Mouse (Mus musculus) A20 (cell line): ENCODE data around the gene Nusap1.
"Not testable (repeated sequence)": the region's sequence is repeated elsewhere in the genome, so short reads cannot be mapped to it uniquely, and the experiment has no call there.

Experiments
- DNase-seq: peaks from one replicate; pipeline ENCODE4 v3.0.0-alpha.2; 2011; ENCODE audit warnings: low read depth, low spot score

Gene Nusap1

DNA sequence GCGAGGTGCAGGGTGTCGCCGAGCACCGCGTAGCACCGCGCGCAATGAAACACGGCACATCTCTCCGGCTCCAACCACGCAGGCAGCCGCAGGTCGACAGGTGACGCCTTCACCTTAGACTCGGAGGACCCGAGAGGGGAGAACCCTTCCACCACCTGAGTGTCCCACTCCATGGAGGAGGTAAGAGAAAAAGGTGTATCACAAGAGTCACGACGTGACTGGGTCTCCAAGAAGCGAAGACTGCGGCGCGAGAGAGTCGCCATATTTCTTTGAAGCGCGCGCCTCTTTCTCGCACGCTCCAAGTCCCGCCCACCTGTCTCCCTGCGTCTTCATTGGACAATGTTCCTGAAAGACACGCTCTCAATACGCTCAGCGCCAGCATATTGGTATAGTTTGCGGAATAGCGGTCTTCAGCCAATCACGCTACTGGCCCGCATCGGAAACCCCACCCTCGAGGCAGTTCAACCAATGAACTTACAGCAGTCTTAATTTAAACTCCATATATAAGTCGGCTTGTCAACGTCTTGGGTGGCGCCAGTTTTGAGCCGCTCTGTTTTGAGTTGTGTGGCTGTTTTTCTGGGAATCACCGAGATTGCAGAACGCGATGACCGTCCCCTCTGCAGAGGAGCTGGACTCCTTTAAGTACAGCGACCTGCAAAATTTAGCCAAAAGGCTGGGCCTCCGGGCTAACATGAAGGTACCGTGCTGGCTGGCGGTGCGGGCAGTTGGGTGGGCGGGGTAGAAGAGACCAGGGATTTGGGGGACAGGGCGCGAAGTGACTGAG is at the start of gene Nusap1, which contains the start of gene Oip5:
Gene Nusap1, plus strand, starts transcription at position 100 of the 784 bp plus-strand sequence.
Gene Oip5, minus strand, starts transcription at position 271 of the 784 bp plus-strand sequence.
- peak; percentile 97 for DNase-seq

DNA sequence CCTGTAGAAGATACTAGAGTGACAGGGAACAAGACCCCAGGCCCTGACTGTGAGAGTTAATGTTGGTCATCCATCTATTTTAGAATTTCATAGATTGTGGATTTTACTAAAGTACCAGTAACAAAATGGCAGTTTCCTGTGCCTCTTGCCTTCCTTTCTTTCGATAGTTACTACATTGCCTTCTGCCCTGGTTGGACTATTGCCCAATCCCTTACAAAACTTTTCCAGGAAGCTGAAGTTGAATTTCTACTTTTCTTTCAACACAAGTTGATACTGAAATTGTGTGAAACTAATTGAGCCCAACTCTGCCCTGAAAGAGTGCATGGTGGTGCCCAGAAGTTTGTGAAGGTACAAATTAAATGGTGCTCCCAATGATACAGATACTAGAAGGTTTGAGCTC is 45.6 kb upstream of the Nusap1 start:
- no peak for DNase-seq

DNA sequence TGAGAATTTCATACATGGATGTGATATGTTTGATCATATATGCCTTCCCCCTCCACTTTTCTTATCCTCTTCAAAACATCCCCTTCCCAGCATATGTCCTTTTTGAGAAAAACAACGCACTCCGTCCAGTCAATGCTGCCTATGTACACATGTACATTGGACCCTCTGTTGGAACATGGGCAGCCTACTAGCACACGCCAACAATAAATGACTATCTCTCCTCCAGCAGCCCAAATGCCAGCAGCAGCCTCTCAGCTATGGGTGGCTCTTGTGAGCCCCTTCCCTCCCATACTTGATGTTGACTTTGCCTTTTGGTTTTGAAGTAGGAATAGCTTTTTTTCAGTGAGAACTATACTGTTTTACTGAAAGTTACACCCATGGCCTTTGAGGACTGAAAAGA is 36.5 kb upstream of the Nusap1 start:
- no peak for DNase-seq

DNA sequence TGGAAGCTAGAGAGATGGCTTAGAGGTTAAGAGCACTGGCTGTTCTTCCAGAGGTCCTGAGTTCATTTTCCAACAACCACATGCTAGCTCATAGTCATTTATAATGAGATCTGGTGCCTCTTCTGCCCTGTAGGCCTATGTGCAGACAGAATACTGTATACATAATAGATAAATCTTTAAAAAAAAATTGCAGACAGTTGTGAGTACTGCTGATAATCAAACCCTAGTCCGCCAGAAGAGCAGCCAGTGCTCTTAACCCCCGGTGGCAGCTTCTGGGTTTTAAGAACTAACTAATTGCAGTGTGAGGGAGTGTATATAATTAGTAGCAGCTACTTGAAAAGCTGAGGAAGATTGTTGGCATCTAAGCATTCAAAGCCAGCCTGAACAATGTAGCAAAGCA is 34.7 kb upstream of the Nusap1 start:
- no peak for DNase-seq

DNA sequence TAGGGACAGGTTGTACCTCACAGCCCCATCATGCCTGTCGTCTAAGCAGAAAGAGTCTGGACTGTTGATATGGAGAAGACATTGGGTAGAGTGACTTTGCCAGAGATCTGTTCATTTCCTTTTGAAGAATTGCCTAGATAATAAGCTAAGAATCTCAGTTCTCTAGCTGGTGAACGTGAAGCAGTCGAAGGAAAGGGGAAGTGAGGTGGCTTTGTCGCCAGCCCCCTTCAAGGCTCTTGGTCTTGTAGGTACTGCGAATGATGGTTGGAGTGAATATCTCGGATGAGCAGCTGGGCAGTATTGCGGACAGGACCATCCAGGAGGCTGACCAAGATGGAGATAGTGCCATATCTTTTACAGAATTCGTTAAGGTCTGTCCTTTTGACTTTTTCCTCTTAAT is 33.8 kb upstream of the Nusap1 start:
- no peak for DNase-seq

DNA sequence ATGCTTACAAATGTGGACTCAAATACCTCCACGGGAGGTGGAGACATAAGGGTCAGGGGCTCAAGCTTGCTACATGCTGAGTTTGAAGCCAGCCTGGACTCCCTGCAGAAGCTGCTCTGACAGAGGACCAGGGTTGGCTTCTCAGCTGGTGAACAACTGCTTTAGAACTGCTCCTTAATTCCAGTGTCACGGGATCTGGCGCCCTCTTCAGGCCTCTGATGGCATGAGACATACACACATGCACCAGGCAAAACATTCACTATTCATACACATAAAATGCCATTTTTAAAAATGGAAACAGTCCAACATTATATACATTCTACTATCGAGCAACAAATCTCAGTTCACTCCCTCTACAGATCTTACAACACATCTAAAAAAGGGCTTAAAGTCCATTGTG is 30.7 kb upstream of the Nusap1 start:
- DNase-seq = peak; percentile 73

DNA sequence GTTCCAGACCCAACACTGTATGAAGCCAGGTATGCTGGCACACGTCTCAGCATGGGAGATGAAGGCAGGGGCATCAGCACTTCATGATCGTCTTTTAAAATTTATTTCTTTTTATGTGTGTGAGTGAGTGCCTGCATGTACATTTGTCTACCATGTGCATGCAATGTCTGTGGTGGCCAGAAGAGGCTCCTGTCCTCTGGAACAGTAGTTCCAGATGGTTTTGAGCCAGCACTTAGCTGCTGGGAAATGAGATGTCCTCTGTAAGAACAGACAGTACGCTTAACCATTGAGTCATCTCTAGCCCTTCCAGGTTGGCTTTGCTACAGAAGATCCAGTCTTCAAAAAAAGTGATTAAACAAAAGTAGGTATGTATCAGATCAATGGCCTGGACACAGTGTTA is 26.9 kb upstream of the Nusap1 start:
- DNase-seq = no peak

DNA sequence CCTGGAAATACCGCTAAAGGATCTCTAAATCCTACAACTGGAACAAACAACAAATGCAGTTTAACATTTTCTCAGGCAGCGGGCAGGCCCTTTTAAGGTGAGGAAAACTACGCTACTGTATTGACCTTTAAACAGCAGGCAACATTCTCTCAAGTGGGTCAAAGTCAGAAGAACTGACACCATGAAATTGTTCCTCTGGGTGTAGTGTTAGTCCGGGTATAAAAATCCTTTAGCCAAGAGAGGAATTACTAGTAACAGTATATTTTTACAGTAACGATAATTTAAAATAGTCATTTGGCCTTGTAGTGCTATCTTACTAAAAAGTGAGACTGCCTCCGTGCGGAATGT is 24.4 kb upstream of the Nusap1 start:
- DNase-seq = no peak

DNA sequence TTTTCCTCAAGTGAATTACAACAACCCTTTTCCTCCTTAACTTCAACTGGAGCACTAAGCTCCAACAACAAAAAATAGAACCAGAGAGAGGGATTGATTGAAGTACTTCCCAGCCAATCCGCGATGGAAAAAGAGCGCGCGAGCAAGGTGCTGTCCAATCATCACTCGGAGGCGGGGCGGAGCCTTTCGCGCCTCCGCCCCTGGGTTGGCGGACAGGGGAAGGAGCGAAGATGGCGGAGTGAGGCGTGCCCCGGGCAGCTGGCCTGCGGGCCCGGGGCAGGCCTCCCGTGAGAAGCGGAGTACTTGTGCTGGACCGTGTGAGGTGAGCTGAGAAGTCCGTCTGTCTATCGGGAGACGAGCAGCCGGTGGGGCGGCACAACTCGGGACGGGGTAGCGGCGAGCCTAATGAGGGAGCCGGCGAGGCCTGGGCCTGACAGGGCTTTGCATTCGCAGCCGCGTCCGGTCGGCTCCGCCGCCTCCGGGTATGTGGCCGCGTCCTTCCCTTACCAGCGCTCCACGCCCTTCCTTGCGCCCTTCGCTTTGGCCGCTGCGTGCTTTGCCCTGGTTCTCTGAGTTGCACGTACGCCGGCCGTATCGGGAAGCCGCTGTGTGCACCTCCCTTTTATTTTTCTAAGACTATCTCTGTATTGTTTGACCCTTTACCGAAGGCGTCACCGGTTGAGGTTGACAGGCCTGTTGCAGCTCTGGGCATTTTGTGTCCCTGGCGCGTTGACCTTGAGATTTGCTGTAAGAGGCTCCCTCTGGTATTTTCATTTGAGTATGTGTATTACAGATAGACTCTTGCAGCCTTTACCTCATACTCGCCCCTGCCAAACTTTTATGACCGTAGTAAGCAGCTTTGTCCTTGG is 23.8 kb upstream of the Nusap1 start:
- peak; percentile 97 for DNase-seq

DNA sequence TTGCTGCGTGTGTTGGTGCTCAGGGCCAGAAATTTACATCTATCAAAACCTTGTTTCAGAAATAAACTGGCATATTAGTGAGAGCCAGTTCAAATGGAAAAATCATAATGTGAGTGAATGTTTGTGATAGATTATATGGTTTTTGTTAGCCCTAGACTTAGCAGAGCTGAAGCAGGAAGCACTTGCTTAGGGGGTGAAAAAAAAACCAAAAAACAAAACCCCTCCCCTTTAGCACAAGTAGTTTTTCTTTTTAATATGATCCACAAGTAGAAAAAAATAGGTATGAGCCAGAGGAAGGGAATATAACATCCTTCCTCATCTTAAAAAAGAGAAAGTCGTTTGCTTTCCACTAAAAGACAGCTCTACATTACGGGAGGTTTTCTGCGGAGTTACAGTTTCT is 22.8 kb upstream of the Nusap1 start:
- no peak for DNase-seq

DNA sequence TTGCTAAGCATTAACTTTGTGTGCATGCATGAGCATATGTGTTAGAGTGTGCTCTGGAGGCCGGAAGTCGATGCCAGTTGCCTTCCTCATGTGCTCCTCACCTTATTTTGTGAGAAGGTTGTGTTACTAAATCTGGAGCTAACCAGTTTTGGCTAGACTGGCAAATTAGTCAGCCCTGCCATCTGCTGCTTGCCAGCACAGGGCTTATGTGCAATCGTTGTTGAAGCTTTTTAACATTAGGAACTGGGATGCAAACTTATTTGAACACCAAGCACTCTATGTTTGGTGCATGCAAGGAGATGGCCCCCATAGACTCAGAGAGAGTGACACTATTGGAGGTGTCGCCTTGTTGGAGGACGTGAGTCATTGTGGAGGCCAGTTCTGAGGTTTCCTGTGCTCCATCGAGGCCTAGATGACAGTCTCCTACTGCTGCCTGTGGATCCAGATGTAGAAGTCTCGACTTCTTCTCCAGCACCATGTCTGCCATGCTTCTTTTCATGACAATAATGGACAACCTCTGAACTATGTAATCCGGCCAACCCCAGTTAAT is 21.2 kb upstream of the Nusap1 start:
- DNase-seq = no peak

DNA sequence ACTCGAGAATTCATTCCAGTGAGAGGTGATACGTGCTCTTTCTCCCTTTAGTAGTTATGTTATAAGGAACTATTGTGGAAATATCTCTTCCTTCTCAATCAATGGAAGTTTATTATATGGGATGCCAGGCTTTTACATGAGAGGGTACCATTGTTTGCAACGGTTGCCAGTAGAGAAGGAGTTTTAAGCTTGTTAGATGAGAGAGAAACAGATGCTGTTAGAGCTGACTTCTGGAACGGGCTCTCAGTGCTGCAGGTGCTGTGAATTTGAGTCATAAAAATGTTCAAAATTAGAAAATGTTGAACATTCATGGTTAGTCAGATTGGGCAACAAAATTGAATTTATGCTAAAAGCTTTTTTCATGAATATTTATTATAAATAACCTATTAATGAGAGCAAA is 17.1 kb upstream of the Nusap1 start:
- DNase-seq = no peak

DNA sequence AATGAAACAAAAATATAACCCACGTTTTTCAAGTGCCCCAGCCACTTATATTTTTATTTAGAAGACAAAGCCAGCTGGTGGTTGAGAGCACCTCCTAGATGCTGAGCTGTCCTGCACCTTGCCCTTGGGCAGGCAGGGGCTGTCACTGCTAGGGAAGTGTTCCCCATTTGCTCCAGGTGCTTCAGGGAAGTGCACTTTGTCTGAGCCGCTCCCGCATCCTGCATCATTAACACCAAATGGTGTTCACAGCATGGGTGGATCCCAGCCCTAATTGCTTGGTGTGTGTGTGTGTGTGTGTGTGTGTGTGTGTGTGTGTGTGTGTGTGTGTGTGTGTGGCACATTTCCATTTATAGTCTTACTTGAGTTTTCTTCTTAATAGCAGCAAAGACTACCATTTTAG is 16.5 kb upstream of the Nusap1 start:
- peak; percentile 31 for DNase-seq

DNA sequence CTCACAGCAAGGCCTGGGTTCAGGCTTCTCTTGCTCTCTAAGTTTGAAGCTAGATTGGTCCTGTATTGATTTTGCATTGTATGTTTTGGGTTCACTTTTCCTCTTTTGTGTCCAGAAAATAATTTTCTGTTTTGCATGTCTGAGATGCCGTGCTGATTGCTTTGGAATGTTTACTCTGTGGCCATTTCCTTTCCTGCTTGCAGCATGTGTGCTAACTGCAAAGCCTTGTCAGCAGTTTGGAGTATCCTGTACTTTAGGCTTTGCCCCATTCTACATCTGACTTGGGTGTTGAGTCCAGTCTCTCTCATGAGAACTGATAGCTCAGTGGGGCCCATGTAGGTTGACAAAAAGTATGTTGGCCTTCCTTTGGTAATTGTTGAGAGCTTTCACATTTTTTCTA is 15.6 kb upstream of the Nusap1 start:
- no peak for DNase-seq

DNA sequence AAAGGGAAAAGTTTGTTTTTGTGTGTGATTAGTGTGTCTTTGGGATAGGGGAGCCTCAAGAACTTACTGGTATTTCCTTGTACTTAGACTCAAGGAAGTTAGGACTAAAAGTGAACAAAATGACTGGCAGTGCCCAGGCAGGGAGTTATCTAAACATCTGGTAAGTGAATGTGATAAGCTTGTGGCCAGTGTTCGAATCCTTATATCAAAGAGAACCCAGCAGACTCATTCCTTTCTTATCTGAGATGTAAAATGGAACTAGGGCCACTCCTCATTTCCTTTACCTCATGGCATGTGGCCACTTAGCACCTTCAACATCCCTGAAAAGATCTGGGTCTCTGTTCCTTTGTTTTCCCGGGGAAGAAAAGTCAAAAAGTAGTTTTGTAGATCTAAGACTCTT is 14.2 kb upstream of the Nusap1 start:
- DNase-seq = no peak

DNA sequence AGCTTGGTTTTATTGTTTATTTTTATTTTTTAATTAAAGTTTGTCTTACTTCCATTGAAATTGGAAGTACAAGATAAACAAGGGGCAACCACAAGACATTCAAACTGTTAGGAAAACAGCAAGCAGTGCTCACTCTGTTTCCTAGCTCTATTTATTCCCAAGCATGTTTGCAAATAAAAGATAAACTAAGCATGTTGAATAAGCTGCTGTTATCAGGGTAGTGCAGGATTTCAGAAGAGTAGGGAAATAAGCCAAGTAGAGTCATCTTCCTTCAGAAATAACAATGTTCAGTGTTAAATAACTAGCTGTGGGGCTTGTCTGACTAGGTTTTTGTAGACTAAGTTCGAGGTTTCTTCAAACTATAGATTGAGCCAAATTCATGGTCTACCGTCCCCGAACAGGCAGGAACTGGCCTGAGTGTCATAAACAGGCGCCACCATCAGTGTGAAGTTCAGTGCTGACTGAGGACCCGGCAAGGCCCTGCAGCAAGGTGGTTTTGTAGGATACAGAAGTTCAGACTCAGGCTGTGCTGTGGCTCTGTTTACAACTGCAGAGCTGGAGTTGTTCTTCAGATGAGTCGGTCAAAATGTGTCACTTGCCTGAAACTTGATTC is 12.6 kb upstream of the Nusap1 start:
- DNase-seq = no peak

DNA sequence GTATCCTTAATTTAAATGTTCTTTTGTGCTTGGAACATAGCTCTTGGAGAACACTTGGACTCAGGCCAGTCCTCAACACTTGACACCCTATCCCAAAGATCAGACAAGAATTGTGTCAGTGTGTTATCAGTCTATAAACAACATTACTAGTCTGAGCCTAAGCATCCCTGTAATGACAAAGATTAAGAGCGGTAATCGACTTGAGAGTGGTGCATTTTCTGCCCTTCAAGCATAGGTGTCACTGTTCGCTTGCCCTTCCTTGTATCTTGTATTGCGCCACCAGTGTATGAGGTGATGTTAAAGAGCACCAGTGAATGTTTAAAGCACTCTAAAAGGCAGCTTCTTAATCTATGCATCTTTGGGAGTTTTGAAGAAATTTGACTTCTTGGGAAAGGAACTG is 11.1 kb upstream of the Nusap1 start:
- DNase-seq = no peak

DNA sequence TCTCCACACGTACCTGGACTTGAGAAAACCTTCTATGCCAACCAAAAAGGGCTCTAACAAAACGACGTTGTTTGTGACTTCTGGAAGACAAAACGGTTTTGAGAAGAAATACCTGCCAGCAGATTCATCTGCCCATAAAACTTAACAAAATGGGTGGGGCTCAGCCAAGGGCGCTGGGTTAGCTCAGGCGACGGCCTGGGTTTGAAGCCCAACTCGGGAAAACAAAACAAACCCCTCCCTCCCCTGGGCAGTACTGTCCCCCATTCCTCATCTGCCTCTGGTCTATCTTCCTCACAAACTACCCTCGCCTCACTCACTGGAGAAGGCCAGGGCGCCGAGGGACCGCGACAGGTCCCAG is 278 bp upstream of the Nusap1 start:
- no peak for DNase-seq

DNA sequence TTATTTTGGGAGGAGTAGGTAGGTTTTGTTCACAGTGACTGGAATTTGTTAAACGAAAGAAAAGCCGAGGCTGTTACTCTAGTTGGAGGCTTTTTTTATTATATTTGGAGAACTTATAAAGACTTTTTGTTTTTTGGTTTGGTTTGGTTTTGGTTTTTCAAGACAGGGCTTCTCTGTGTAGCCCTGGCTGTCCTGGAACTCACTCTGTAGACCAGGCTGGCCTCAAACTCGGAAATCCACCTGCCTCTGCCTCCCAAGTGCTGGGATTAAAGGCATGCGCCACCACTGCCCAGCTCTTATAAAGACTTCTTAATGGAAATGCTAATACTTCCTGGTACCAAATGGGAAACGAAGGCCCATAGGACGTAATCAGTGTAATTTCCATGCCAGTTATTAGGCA is 904 bp downstream of the Nusap1 start:
- DNase-seq = not testable (repeated sequence)

DNA sequence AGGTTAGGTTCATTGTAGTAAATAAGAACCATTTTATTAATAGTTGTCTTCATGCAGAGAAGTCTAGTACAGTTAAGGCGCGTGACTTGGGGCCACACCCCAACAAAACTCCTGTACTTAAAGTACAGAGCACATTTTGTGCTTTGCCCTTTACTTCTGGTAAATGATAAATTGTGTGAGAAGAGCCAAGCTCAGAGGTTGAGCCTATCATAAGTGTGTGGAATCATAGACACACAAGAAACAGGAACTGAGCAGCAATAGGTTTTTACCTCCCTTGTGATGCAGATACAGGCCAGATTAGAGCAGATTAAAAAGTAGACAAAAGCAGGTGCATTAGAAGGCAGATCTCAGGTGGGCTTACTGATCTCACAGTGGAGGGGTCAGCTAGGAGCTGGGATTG is 3.2 kb downstream of the Nusap1 start:
- peak; percentile 48 for DNase-seq

DNA sequence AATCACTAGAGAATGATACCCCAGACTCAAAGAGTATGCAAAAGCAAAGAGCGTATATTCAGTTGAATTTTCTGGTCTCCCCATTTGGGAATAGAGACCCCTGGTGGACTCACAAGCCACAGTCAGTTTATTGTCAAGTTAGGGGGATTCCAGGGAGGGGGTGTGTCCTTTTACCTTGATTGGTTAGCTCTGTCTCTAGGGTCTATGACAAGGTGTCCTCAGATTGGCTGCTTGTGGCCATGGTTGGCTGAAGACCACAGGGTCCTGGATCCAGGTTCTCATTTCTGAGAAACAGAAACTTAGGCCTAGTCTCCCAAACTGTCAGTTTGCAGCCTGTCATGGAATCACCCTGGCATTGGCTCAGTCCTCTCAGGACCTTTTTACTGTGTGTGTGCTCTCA is 18.7 kb downstream of the Nusap1 start:
- peak; percentile 25 for DNase-seq

DNA sequence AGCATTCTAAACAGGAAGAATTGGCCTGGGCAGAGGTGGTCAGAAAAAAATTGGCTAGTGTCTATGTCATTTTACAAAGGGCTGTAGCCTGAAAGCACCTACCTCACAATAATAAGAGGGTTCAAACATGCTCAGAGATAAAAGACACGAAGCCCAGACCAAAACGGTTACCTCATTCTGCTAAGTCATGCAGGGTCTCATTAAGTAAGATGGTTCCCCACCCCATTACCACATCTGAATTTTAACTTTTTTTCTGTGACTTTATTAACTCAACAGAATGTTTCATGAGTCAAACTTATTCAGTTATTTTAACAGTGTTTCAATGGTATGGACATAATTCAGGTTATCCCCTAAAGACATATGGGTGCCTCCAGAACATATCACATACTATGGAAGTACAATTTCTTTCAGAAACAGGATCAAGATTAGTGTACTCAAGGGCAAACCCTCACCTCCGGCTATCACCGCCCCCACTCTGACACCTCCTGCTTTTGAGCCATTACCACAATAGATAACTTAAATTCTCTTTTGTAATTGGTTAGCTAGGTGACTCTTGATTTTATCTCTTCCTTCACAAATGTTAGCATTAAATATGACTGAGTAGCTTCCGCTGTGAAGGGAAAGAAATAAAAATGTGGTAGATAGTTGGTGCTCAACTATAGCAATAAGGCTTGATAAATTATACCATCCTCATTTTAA is 23.3 kb downstream of the Nusap1 start:
- DNase-seq = no peak
